Mouse (Mus musculus): ENCODE measurements around the gene Rai1. TPM values are rescaled to one million over a fixed set of nuclear protein-coding genes. Genes with fewer than 3 reads are reported as not detected.

Gene Rai1
- total and polyA plus RNA-seq, 3 experiments = 26.3 to 101 (median 56.7) TPM

DNA sequence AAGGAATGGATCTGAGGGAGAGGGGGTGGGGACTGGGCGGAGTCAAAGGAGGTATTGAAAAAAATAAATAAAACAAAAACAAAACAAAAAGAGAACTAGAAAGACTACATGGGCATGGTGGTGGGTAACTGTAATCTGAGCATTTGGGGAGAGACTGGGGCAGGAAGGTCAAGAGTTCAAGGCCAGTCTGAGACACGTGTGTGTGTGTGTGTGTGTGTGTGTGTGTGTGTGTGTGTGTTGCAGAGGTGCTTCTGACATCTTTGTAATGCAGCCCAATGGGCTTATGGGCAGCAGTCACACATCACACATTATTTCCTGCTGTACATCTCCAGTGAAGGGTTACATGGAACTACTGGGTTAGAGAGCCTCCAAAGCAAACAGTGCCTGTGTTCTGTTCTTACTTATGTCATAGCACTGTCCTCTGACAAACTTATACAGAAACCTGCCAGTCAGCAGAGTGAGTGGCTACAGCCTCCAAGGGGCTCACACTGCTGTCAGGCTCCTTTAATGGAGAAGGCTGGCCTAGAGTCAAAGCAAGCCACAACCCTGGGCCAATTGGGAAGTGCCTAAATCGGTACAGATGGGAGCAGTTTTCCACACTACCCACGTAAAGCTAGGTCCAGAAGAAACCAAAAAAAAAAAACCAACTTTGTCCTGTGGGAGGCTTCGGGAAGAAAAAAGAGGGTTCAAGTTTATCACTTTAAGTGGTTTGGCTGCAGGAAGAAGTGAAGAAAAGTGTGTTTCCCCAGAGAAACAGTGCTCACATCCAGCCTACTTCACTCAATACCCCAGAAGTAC lies 143.1 kb downstream of the Rai1 start:
- Histone ChIP-seq H3K36me3 (ENCODE audit: control insufficient read depth in 1 of 2, insufficient read depth in 2 of 2, low read length in 2 of 2) (no peaks in the 10 kb centered on the region), H3K9me3 (replicated peaks; ENCODE audit: insufficient read depth, low read length) (no peaks in the 10 kb centered on the region), H3K4me3 (ENCODE audit: control insufficient read depth in 1 of 2, insufficient read depth in 1 of 2, low read depth in 2 of 2, low read length in 2 of 2) (no peak overlapping the region), H3K79me2 (ENCODE audit: control insufficient read depth, insufficient read depth, low read length, poor library complexity) (no peaks in the 10 kb centered on the region), H3K4me1 (ENCODE audit: control insufficient read depth in 1 of 2, insufficient read depth in 2 of 2, low read length in 2 of 2) (no peaks in the 10 kb centered on the region), H3K9ac (ENCODE audit: control insufficient read depth, low read depth, low read length, poor library complexity, severe bottlenecking) (no peak overlapping the region), H3K27ac (ENCODE audit: control insufficient read depth, low read depth, low read length) (no peak overlapping the region), H3K27me3 (ENCODE audit: control insufficient read depth in 1 of 2, insufficient read depth in 2 of 2, low read length in 2 of 2) (no peaks in the 10 kb centered on the region)
- no peak for TF ChIP-seq HCFC1 (IDR thresholded peaks at IDR 0.05; ENCODE audit: low read depth, low read length)
- no peak for TF ChIP-seq USF1 (IDR thresholded peaks at IDR 0.05; ENCODE audit: low read depth, low read length)
- TF ChIP-seq ELF1 (IDR thresholded peaks at IDR 0.05; ENCODE audit: low read depth, low read length) = no peak
- no peak for TF ChIP-seq TCF12 (IDR thresholded peaks at IDR 0.05; ENCODE audit: low read depth, low read length)
- no peak for TF ChIP-seq NRF1 (IDR thresholded peaks at IDR 0.05; ENCODE audit: insufficient read depth, low read depth, low read length, poor library complexity, severe bottlenecking)
- DNase-seq (ENCODE audit: low read depth, low spot score) = no peak

Other genes with a start within 250 kb of the Rai1 start
- 43.8 and 46.8 TPM in 2 replicates for gene Med9, start 156.8 kb upstream of the Rai1 start, total RNA-seq (2012; rRNA removed)
- gene Med9, start 156.8 kb upstream of the Rai1 start, polyA plus RNA-seq (2012; ENCODE audit: insufficient read depth in 1 of 2, insufficient read length in 2 of 2, low read depth in 1 of 2, low replicate concordance in 2 of 2, missing spikeins in 1 of 2) = 10 to 100 TPM in 1 of 2 experiments, not detected in 1; 48.4 TPM
- not detected in 2 replicates for gene Rasd1, start 140.1 kb upstream of the Rai1 start, total RNA-seq (2012; rRNA removed)
- gene Rasd1, start 140.1 kb upstream of the Rai1 start, polyA plus RNA-seq (2012; ENCODE audit: insufficient read depth in 1 of 2, insufficient read length in 2 of 2, low read depth in 1 of 2, low replicate concordance in 2 of 2, missing spikeins in 1 of 2) = under 1 TPM in 1 of 2 experiments, not detected in 1; 0.06 TPM
- gene Pemt, start 58.5 kb upstream of the Rai1 start, total RNA-seq (2012; rRNA removed) = 20.0 and 27.9 TPM in 2 replicates
- 10 to 100 TPM in 1 of 2 experiments, not detected in 1; 26.1 TPM for gene Pemt, start 58.5 kb upstream of the Rai1 start, polyA plus RNA-seq (2012; ENCODE audit: insufficient read depth in 1 of 2, insufficient read length in 2 of 2, low read depth in 1 of 2, low replicate concordance in 2 of 2, missing spikeins in 1 of 2)
- gene Srebf1, start 117.6 kb downstream of the Rai1 start, total RNA-seq (2012; rRNA removed) = 288 and 305 TPM in 2 replicates
- 100 to 1,000 TPM in 1 of 2 experiments, not detected in 1; 241 TPM for gene Srebf1, start 117.6 kb downstream of the Rai1 start, polyA plus RNA-seq (2012; ENCODE audit: insufficient read depth in 1 of 2, insufficient read length in 2 of 2, low read depth in 1 of 2, low replicate concordance in 2 of 2, missing spikeins in 1 of 2)
- gene Tom1l2, start 247.9 kb downstream of the Rai1 start, total RNA-seq (2012; rRNA removed) = 6.6 and 6.8 TPM in 2 replicates
- 10 to 100 TPM in 1 of 2 experiments, not detected in 1; 12.2 TPM for gene Tom1l2, start 247.9 kb downstream of the Rai1 start, polyA plus RNA-seq (2012; ENCODE audit: insufficient read depth in 1 of 2, insufficient read length in 2 of 2, low read depth in 1 of 2, low replicate concordance in 2 of 2, missing spikeins in 1 of 2)
- gene Drc3, start 248.3 kb downstream of the Rai1 start, total RNA-seq (2012; rRNA removed) = 0.69 and 0.75 TPM in 2 replicates
- gene Drc3, start 248.3 kb downstream of the Rai1 start, polyA plus RNA-seq (2012; ENCODE audit: insufficient read depth in 1 of 2, insufficient read length in 2 of 2, low read depth in 1 of 2, low replicate concordance in 2 of 2, missing spikeins in 1 of 2) = under 1 TPM in 1 of 2 experiments, not detected in 1; 0.91 TPM

All from MEL (cell line).